Mouse (Mus musculus) bone marrow macrophage, adult 2 months (primary cell): ENCODE measurements around the gene Elmsan1.

Source experiments
- CTCF ChIP-seq: IDR thresholded peaks from 2 replicates; pipeline ENCODE4 v1.5.1; 2012; ENCODE audit warnings: low read depth, mild to moderate bottlenecking, low read length, moderate library complexity
- POLR2A ChIP-seq: IDR thresholded peaks from 2 replicates; pipeline ENCODE4 v1.6.1; 2012; ENCODE audit warnings: mild to moderate bottlenecking, low read depth, low read length, borderline replicate concordance

GRCm38 (mm10) chr12:84128576-84128975, 90.1 kb downstream of the Elmsan1 start:
- TF ChIP-seq POLR2A (no peak), CTCF (no peak)
